Mouse (Mus musculus): ENCODE measurements at regions not wholly inside any gene's neighbourhood (a gene's known extent, or its start where the extent isn't known, plus 50 kb on each side); places are given as distances from the start of the nearest gene placed in this dataset.
"Not testable (repeated sequence)": the region's sequence is repeated elsewhere in the genome, so short reads cannot be mapped to it uniquely, and the experiment has no call there.

GRCm38 (mm10) chr8:39348956-39349355 lies 1325.9 kb upstream of the Adam24 start:
- no peak for ATAC-seq (ENCODE audit: extremely low read depth, insufficient number of reproducible peaks, low FRiP score, low TSS enrichment)
- H3K9ac ChIP-seq: no peak overlapping the region
- no peaks in the 10 kb centered on the region for H3K4me1 ChIP-seq
- no peaks in the 10 kb centered on the region for H3K9me3 ChIP-seq
- no peak overlapping the region for H3K4me2 ChIP-seq
- no peak overlapping the region for H3K4me3 ChIP-seq
- H3K27me3 ChIP-seq (replicated peaks): no peaks in the 10 kb centered on the region
- WGBS: 80% methylated on average over 3 of the region's 3 CpGs
- no peak overlapping the region for H3K27ac ChIP-seq (replicated peaks)
- no peaks in the 10 kb centered on the region for H3K36me3 ChIP-seq

- Histone ChIP-seq H3K4me3 (no peak overlapping the region), H3K9ac (no peak overlapping the region), H3K4me1 (no peaks in the 10 kb centered on the region), H3K9me3 (no peaks in the 10 kb centered on the region), H3K4me2 (no peak overlapping the region), H3K36me3 (no peaks in the 10 kb centered on the region), H3K27me3 (replicated peaks) (no peaks in the 10 kb centered on the region), H3K27ac (replicated peaks) (no peak overlapping the region)
- ATAC-seq (ENCODE audit: extremely low read depth, insufficient number of reproducible peaks, low FRiP score, low TSS enrichment): no peak
- WGBS: 65% methylated on average over 3 of the region's 3 CpGs
Observed at GRCm38 (mm10) chr8:39355412-39355811, 1319.5 kb upstream of the Adam24 start.

- no peaks in the 10 kb centered on the region for H3K4me1 ChIP-seq
- no peaks in the 10 kb centered on the region for H3K36me3 ChIP-seq
- H3K27me3 ChIP-seq (replicated peaks): no peaks in the 10 kb centered on the region
- no peak overlapping the region for H3K4me3 ChIP-seq
- H3K27ac ChIP-seq (replicated peaks): no peak overlapping the region
- no peak overlapping the region for H3K4me2 ChIP-seq
- H3K9ac ChIP-seq: no peak overlapping the region
- 73% methylated on average over 1 of the region's 1 CpGs for WGBS
- ATAC-seq (ENCODE audit: extremely low read depth, insufficient number of reproducible peaks, low FRiP score, low TSS enrichment): no peak
- no peaks in the 10 kb centered on the region for H3K9me3 ChIP-seq
Observed at GRCm38 (mm10) chr8:39357111-39357510, 1317.8 kb upstream of the Adam24 start.

GRCm38 (mm10) chr8:39357865-39358264 lies 1317.0 kb upstream of the Adam24 start:
- no peak for ATAC-seq (ENCODE audit: extremely low read depth, insufficient number of reproducible peaks, low FRiP score, low TSS enrichment)
- H3K4me2 ChIP-seq: no peak overlapping the region
- no peaks in the 10 kb centered on the region for H3K9me3 ChIP-seq
- no peaks in the 10 kb centered on the region for H3K4me1 ChIP-seq
- no peak overlapping the region for H3K9ac ChIP-seq
- 80% methylated on average over 3 of the region's 3 CpGs for WGBS
- no peak overlapping the region for H3K4me3 ChIP-seq
- no peak overlapping the region for H3K27ac ChIP-seq (replicated peaks)
- H3K36me3 ChIP-seq: no peaks in the 10 kb centered on the region
- no peaks in the 10 kb centered on the region for H3K27me3 ChIP-seq (replicated peaks)

GRCm38 (mm10) chr8:39366346-39366745 lies 1308.5 kb upstream of the Adam24 start:
- H3K27me3 ChIP-seq (replicated peaks); ATAC-seq (ENCODE audit: extremely low read depth, insufficient number of reproducible peaks, low FRiP score, low TSS enrichment); H3K9ac ChIP-seq; H3K4me2 ChIP-seq; H3K27ac ChIP-seq (replicated peaks); H3K36me3 ChIP-seq; H3K9me3 ChIP-seq; H3K4me1 ChIP-seq; H3K4me3 ChIP-seq: not testable (repeated sequence)
- 68% methylated on average over 2 of the region's 2 CpGs for WGBS
